Mouse (Mus musculus) layer of hippocampus, postnatal 36 days (tissue): Measurements from ENCODE around the gene Ccdc148. TPM values are rescaled to one million over a fixed set of nuclear protein-coding genes. Genes with fewer than 3 reads are reported as not detected.

Experiments
- DNase-seq, 2 experiments: peaks; one replicate each; pipeline ENCODE4 v3.0.0; 2022
- total RNA-seq, 2 experiments: library from RNA; stranded (reverse); gene quantifications; 2 replicates each; pipeline ENCODE4 v1.2.3; 2021

Gene Ccdc148
- total RNA-seq, 2 experiments from 2014 or later = 12.3 to 13.9 TPM

GRCm38 (mm10) chr2:59178960-59179359 is 18.5 kb upstream of the Ccdc148 start:
- DNase-seq = no peak

DNA sequence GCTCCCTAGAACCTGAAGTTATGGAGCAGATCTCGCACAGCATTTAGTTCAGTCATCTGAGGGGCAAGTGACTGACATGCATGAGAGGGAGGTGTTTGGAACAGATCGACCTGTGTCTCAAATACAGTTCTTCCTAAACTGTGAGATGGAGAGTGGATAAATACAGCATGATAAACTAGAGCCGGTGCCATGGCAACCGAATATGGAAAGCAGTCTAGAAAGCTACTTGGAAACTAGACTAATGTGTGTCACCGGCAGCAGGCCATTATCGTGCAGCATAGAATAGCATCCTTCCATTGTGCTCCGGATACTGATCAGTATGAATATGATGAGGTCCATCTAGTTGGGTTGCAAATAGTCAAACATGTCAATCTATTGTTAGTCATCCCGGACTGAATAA is 17.7 kb upstream of the Ccdc148 start:
- peak in 1 of 2 experiments; percentile 45 for DNase-seq

DNA sequence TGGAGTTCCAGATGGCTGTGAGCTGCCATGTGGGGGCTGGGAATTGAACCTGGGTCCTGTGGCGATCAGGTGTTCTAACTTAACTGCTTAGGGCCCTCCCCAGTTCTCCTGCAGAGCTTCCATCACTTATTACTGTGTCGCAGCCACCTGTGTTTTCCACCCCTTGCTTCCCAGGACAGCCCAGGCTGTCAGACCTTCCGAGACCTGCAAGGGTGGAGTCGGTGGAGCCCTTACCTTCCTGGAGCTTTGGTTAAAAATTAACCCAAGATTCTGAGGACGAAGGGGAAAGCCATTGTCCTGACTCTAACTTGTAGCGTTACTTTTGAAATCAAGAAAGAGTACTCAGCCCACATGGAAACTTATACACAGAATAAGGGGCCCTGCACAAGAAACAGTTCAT is 15.4 kb upstream of the Ccdc148 start:
- no peak for DNase-seq

DNA sequence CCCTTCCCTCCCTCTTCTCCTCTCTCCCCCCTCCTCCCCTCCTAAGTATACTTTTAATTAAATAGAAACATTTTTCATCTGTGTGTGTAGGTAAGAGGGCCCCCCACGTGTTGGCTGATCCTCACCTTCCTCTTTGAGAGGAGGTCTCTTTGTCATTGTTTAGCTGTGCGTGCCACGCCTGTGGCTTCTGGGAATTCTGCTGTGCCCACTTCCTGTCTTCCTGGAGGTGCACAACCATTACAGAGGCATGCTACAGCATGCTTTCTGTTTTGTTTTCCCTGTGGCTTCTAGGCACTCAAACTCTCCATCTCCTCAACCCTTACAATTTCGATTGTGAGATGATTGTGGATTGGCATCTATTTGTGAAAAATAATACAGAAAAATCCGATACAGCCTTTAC is 11.1 kb upstream of the Ccdc148 start:
- DNase-seq = no peak

- no peak for DNase-seq
Measured at GRCm38 (mm10) chr2:59170593-59170992, 10.1 kb upstream of the Ccdc148 start.

DNA sequence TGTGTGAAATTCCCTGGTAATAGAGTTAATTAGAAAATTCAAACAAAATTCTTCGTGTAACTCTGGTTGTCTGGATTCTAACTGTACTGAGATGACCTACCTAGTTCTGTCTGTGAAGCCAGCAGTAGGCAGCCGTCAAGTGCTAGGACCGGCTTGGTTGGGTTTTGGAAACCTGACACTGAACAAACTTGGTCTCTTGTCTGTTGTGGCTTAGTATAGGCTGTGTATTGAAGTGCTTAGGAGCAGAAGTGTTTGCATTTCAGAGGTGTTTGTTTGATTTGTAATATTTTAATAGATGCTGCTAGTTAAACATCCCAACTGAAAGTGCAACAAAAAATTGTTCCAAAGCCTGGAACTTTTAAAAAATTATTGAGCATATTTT is 9.7 kb upstream of the Ccdc148 start:
- no peak for DNase-seq

GRCm38 (mm10) chr2:59169572-59170207 is 9.2 kb upstream of the Ccdc148 start:
- DNase-seq = no peak

GRCm38 (mm10) chr2:59167830-59168229 is 7.3 kb upstream of the Ccdc148 start:
- no peak for DNase-seq

GRCm38 (mm10) chr2:59166976-59167375 is 6.5 kb upstream of the Ccdc148 start:
- DNase-seq = no peak

DNA sequence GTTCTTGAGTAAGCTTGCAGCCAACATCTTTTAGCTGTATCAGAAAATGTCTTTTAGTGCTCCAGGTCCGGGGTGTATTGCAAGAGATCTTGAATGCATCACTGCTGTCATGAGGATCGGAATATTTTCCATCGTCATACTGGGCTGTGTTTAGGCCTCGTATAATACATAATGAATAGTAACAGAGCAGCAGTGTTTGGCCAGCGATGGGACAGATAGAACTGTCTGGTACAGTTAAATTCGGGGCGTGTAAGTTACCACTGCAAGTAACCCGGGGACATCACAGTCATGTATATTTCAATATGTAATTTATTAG is 1.8 kb upstream of the Ccdc148 start:
- no peak for DNase-seq

DNA sequence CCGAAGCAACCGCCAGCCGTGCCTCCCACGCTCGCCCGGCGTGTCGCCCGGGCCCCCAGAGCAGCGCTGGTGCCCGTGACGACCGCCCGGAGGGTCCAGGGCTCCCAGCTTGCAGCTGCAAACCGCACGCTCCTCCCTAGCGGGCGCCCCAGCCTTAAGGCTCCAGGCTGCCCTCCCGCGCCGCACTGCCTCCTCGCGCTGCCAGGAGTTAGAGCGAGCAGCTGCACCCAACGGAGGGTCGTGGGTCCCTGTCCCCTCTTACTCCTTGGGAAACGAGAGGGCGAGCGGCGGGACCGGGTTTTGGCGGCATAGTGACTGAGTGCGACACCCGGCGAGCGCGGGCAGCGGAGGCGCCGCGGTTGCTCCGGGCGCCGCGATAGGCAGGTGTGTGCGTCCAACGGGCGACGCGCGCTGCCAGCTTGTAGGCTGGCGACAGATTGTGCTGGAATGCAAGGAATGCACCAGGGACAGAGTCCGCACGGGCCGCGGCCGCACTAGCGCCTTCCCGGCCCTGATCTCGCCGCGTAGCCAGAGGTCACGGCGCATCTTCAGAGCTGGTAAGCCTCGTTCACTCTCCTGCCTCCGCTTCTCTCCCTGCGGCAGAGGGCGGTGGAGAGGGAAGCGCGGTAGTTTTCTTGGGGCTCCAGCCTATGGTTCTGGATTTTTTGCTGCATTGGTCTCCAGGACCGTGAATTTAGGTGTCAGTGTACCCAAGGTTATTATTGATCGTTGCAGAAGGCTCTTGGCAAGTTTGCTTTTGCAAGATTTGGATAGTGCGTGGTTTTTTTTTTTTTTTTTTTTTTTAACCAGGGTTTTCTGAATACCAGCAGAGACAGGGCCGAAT is 1.2 kb upstream of the Ccdc148 start:
- peak; percentile 77 to 78 for DNase-seq

GRCm38 (mm10) chr2:59161021-59161440 is 548 bp upstream of the Ccdc148 start:
- DNase-seq = no peak

DNA sequence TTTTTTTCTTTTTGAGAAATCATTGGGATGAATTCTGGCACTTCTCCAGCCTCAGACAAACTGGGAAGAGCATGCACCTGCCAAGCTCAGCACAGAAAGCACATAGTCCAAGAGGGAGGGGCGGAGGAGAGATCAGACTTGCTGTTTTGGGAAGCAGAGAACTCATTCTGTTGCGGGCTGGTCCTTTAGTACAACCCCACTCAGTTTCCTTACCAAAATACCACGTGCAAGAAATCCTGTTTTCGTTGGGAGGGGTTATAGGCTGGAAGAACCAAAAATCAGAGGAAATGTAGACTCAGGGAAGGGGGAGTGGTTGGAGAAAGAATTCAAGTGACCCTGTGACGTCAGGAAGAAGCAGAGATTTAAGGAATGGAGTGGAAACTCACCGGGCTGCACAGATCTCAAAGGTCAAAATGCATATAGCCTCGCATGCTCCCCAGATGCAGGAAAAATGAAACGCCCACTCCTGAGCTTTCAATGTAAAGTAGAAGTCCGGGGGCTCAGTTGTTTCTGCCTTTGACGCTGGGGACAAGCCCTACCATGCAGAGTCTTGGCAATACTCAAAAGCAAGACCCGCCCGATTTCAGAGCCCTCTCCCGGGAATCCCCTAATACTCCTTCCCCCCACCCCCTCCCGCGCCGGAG is 400 bp downstream of the Ccdc148 start:
- DNase-seq = no peak

DNA sequence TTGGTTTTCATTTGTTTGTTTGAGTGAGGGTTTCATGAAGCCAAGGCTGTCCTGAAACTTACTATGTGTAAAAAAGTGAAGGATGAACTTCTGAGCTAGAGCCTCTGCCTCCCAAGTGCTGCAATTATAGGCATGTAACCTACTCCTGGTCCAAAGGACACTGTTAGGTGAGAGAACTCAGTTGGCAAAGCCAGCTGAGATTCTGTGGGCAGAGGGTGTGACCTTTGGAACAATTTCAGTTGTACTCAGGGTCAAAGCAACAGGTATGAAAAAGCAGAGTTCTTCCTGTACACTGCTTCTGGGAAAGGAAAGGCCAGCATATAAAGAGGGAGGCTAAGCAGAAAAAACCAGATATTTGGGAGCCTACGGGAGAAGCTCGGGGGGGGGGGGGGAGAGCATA is 2.4 kb downstream of the Ccdc148 start:
- DNase-seq = no peak

DNA sequence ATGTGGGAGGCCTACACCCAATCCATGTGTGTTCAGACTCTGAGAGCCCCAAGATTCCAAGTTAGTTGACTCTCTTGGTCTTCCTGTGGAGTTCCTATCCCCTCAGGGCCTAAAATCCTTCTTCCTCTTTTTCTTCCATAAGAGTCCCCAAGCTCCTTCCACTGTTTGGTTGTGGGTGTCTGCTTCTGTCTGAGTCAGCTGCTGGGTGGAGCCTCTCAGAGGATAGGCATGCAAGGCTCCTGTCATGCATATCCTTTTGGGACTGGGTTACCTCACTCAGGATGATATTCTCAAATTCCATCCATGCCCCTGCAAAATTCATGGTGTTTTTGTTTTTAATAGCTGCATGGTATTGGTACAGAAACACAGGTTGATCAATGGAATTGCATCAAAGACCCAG is 5.1 kb downstream of the Ccdc148 start:
- DNase-seq = no peak

DNA sequence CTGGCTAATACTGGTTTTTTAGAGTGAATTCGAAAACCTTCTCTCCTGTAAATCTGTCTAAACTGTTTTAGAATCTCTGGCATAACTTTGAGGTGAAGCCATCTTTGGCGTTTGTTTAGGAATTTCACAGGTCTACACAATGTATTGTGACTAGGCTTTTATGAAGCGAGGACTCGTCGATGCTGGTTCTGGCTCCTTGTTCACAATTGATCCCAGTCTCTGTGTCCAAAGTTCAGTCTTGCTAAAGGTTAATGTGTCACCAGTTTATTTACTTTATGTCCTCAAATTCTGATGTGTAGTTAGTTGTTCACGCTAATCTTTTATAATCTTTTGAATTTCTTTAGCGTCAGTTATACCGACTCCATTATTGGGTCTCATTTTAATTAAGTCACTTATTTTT is 29.4 kb downstream of the Ccdc148 start:
- no peak for DNase-seq

GRCm38 (mm10) chr2:59129821-59130220 is 30.7 kb downstream of the Ccdc148 start:
- no peak for DNase-seq

- DNase-seq = no peak
Measured at GRCm38 (mm10) chr2:59129023-59129422, 31.5 kb downstream of the Ccdc148 start.

DNA sequence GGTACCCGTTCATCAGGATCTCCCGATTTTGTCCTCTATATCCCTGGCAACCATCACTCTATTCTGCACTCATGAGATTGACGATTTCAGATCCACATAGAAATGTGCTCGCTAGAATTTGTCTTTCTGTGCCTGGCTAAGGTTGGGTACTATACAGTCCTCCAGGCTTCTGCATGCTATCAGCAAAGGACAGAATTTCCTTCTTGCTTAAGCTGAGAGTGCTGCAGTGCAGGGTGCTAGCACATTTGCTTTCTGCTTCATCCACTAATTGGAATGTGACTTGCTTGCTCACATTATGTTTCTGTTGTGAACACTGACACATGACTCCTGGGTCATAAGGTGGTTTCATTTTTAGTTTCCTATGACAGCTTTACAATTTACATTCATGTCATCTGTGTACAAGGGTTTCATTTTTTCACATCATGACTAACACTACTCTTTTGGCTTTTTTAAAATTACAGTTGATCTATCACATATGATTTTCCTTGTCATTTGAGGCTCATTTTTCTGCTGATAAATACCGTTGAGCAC is 104.8 kb downstream of the Ccdc148 start:
- DNase-seq = no peak

DNA sequence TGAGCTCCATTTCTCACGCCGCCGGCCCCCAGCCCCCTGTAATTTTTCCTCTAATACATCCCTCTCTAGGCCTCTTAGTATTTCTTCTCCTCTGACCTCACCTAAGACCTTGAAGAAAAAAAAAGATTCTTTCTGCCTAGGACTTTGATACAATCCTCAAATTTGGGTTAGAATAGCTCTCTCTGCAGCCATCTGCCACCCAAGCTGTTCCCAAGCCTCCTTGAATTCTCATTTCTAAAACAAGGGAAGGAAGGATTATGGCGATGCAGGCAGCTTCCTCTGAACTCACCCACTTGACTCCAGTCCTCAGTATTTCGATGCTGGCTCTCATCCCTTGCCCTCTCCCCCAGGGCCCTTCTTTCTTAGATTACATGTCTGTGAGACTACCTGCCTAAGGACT is 106.1 kb downstream of the Ccdc148 start:
- peak in 1 of 2 experiments; percentile 22 for DNase-seq

GRCm38 (mm10) chr2:59053461-59054039 is 106.9 kb downstream of the Ccdc148 start:
- DNase-seq = no peak

DNA sequence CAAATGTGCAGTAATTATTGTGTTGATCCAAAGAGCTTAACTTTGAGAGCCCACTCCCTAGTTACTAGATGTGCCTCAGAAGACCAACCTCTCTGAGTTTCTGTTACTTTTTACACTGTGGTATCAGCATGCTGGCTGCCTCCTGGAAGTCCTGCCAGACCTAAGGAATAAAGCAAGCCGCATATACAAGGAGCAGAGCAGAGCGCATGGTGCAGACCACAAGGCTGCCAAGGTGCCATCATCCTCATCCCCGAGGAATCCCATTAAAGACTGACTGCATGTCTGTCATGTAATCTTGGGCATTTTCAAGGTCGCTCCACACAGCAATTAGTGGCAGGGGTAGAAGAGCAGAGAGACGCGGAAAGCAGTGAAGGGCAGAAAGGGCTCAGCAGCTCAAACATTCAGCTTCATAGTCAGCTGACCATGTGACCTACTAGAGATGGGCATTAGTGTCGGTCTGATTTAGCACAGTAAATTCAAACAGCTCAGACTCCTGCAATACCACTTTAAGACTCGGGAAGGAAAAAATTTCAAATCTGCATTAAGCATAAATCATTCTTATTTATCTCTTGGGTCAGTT is 110.1 kb downstream of the Ccdc148 start:
- no peak for DNase-seq

GRCm38 (mm10) chr2:59049686-59050085 is 110.8 kb downstream of the Ccdc148 start:
- DNase-seq = no peak
